Comparison of ENCODE assay signal across 9 mouse cellular contexts in the genomic region with DNA sequence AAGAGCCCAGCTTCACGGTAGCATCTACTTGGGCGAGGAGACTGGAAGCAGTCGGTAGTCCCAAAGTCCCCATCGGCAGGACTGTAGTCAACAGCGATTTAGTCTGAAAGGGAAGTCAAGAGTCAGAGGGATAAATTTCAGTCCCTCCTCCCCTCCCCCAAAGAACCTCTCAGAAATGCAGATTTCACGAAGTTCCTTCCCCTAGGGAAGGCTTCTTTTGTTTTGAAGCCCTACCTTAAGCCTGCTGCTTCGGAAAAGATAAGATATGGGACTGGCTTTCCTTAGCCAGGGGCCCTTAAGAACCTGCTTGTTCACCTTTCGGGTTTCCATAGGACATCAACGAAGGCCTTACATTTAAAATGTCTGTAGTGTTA. TPM values are rescaled to one million over a fixed set of nuclear protein-coding genes. Genes with fewer than 3 reads are reported as not detected.
A peak's percentile ranks its signal among the peaks of the same experiment; 100 is the strongest.
DNase-seq lines count a peak whose midpoint lies in the region; ATAC-seq and TF ChIP-seq lines count a peak whose summit lies in the region.
"Had no signal": no experiment of that assay in that cellular context is flagged by ENCODE, and none has a peak within 500 bp of the region (broad histone marks: within the 10 kb centered on the region; RNA-seq: fewer than 3 reads in every experiment).

No protein-coding gene starts in this region.

- H3K4me3 ChIP-seq in gastrocnemius, adult 2 months = peak overlapping the region; percentile 84
- peak overlapping the region; percentile 75 for H3K4me3 ChIP-seq in ES-Bruce4 (ENCODE audit: low read depth, low read length)
- H3K4me3 ChIP-seq in forebrain, postnatal 0 days (ENCODE audit: low read depth, low read length) = peak overlapping the region; percentile 65
- peak overlapping the region; percentile 65 for H3K4me3 ChIP-seq in liver, postnatal 0 days (ENCODE audit: low read depth, low read length)

- no peak for TF ChIP-seq CTCF in gastrocnemius, adult 2 months (IDR thresholded peaks at IDR 0.05)
- TF ChIP-seq CTCF in ES-Bruce4 (IDR thresholded peaks at IDR 0.05; ENCODE audit: low read depth, low read length) = no peak
- TF ChIP-seq CTCF in forebrain, postnatal 0 days (IDR thresholded peaks at IDR 0.05; ENCODE audit: low read depth) = no peak
- TF ChIP-seq CTCF in liver, postnatal 0 days (IDR thresholded peaks at IDR 0.05; ENCODE audit: low read depth) = no peak

- H3K9ac ChIP-seq in ES-Bruce4 (ENCODE audit: low read depth, poor library complexity, severe bottlenecking) = peak overlapping the region; percentile 76
- no peak overlapping the region for H3K9ac ChIP-seq in forebrain, postnatal 0 days
- no peak overlapping the region for H3K9ac ChIP-seq in liver, postnatal 0 days (replicated peaks)

- H3K9me3 ChIP-seq in ES-Bruce4 (replicated peaks; ENCODE audit: control insufficient read depth, insufficient read depth, low read length, poor library complexity, severe bottlenecking) = no peaks in the 10 kb centered on the region
- H3K9me3 ChIP-seq in forebrain, postnatal 0 days (ENCODE audit: low read length) = no peaks in the 10 kb centered on the region
- H3K9me3 ChIP-seq in liver, postnatal 0 days (ENCODE audit: low read length) = no peaks in the 10 kb centered on the region

- no peaks in the 10 kb centered on the region for H3K4me1 ChIP-seq in ES-Bruce4 (ENCODE audit: control insufficient read depth, insufficient read depth, low read length)
- peaks cover 5% of the 10 kb centered on the region for H3K4me1 ChIP-seq in forebrain, postnatal 0 days (ENCODE audit: insufficient read depth)
- peaks cover 21% of the 10 kb centered on the region for H3K4me1 ChIP-seq in liver, postnatal 0 days (ENCODE audit: insufficient read depth)

- no peaks in the 10 kb centered on the region for H3K36me3 ChIP-seq in ES-Bruce4 (ENCODE audit: control insufficient read depth, insufficient read depth, low read length, poor library complexity, severe bottlenecking)
- no peaks in the 10 kb centered on the region for H3K36me3 ChIP-seq in forebrain, postnatal 0 days (ENCODE audit: insufficient read depth)
- H3K36me3 ChIP-seq in liver, postnatal 0 days (replicated peaks; ENCODE audit: insufficient read depth, low read length) = no peaks in the 10 kb centered on the region

- H3K27me3 ChIP-seq in ES-Bruce4 (ENCODE audit: control insufficient read depth, insufficient read depth, low read length, poor library complexity, severe bottlenecking) = 0 out of 2 replicates have a peak, but pooled peaks cover 2% of the 10 kb centered on the region
- peaks cover 13% of the 10 kb centered on the region for H3K27me3 ChIP-seq in forebrain, postnatal 0 days (ENCODE audit: insufficient read depth, low read length)
- H3K27me3 ChIP-seq in liver, postnatal 0 days (ENCODE audit: insufficient read depth, low read length) = peaks cover 23% of the 10 kb centered on the region

- TF ChIP-seq POLR2A in ES-Bruce4 (IDR thresholded peaks at IDR 0.05; ENCODE audit: insufficient read depth, low read length) = no peak

- intact Hi-C loops in gastrocnemius, adult 2 months (cut with DNase I) = no loop called here

- peak overlapping the region; percentile 99 for H3K4me2 ChIP-seq in forebrain, postnatal 0 days (ENCODE audit: low read depth)
- H3K4me2 ChIP-seq in liver, postnatal 0 days (ENCODE audit: low read depth, low read length) = peak overlapping the region; percentile 99

- ATAC-seq in forebrain, postnatal 0 days = no peak
- no peak for ATAC-seq in liver, postnatal 0 days

- no peak for TF ChIP-seq EP300 in ES-Bruce4 (IDR thresholded peaks at IDR 0.05; ENCODE audit: insufficient read depth, low read depth, low read length)
- TF ChIP-seq EP300 in liver, postnatal 0 days (IDR thresholded peaks at IDR 0.05; ENCODE audit: low read depth) = no peak

- 15% methylated on average over 9 of the region's 9 CpGs for WGBS in forebrain, postnatal 0 days
- 17% methylated on average over 9 of the region's 9 CpGs for WGBS in liver, postnatal 0 days (ENCODE audit: insufficient replicate concordance)

- DNase-seq in gastrocnemius, adult 2 months = no peak
- DNase-seq in gastrocnemius, adult 18-20 months (ENCODE audit: low spot score) = no peak
- no peak for DNase-seq in forebrain, postnatal 0 days
- DNase-seq in liver, postnatal 0 days = no peak
- DNase-seq in left cerebral cortex, adult 9 months (ENCODE audit: low spot score in 2 of 2) = no peak
- DNase-seq in ovary, postnatal 10 days (ENCODE audit: low spot score) = no peak
- DNase-seq in spleen, adult 12 weeks (ENCODE audit: low spot score) = no peak
- DNase-seq: cerebellum, adult 11-12 months had no signal

- H3K27ac ChIP-seq in gastrocnemius, adult 2 months = no peak overlapping the region
- H3K27ac ChIP-seq in ES-Bruce4 (ENCODE audit: insufficient read depth, low read length) = peak overlapping the region; percentile 21; the same call in 1 of the 2 replicates
- no peak overlapping the region for H3K27ac ChIP-seq in forebrain, postnatal 0 days (ENCODE audit: low read depth, low read length)
- no peak overlapping the region for H3K27ac ChIP-seq in liver, postnatal 0 days (ENCODE audit: low read depth)

RNA-seq across cellular contexts. Expression of a gene that starts 0.7 kb away (rescaled TPM):
- total RNA-seq in gastrocnemius, adult 2 months (2021) = 1 to 10 TPM; 6.3 to 6.8 TPM
- total RNA-seq in gastrocnemius, adult 18-20 months (2021) = 1 to 10 TPM; 5.9 to 7.5 TPM
- 27.3 and 30.4 TPM in 2 replicates for polyA plus RNA-seq in ES-Bruce4 (2011; ENCODE audit: insufficient read depth, insufficient read length, low read depth, missing spikeins)
- 1.7 and 3.0 TPM in 2 replicates for total RNA-seq in forebrain, postnatal 0 days (2014; rRNA removed)
- polyA plus RNA-seq in forebrain, postnatal 0 days (2015; fragmentation: Nextera tagmentation; extraction: Ambion mirVana) = 0.42 and 0.75 TPM in 2 replicates
- polyA plus RNA-seq in liver, postnatal 0 days (2015; fragmentation: Nextera tagmentation; extraction: Ambion mirVana) = 4.5 and 5.3 TPM in 2 replicates

RNA-seq across cellular contexts. Expression of a gene that starts 36.8 kb away (rescaled TPM):
- total RNA-seq in gastrocnemius, adult 2 months (2021) = 10 to 100 TPM; 40.4 to 47.8 TPM
- total RNA-seq in gastrocnemius, adult 18-20 months (2021) = 10 to 100 TPM; 47.3 to 51.5 TPM
- polyA plus RNA-seq in ES-Bruce4 (2011; ENCODE audit: insufficient read depth, insufficient read length, low read depth, missing spikeins) = 15.2 and 15.5 TPM in 2 replicates
- 9.8 and 13.5 TPM in 2 replicates for total RNA-seq in forebrain, postnatal 0 days (2014; rRNA removed)
- 7.2 and 9.1 TPM in 2 replicates for polyA plus RNA-seq in forebrain, postnatal 0 days (2015; fragmentation: Nextera tagmentation; extraction: Ambion mirVana)
- polyA plus RNA-seq in liver, postnatal 0 days (2015; fragmentation: Nextera tagmentation; extraction: Ambion mirVana) = 37.8 and 39.3 TPM in 2 replicates
